Mouse (Mus musculus) brown adipose tissue, adult 24 weeks (tissue): ENCODE data around the gene Tomm5. TPM values are rescaled to one million over a fixed set of nuclear protein-coding genes. Genes with fewer than 3 reads are reported as not detected.

Source experiments
- H3K27ac ChIP-seq: fragments of 200-500 bp; replicated peaks from 2 replicates; pipeline ENCODE4 v1.5.1; 2012; ENCODE audit warnings: low read depth, mild to moderate bottlenecking, low read length
- H3K4me1 ChIP-seq: fragments of 200-500 bp; 2 replicates; pipeline ENCODE4 v1.6.1; 2012; ENCODE audit warnings: low read length, mixed read lengths; ENCODE audit not compliant: control insufficient read depth, insufficient read depth, insufficient read length
- H3K4me3 ChIP-seq: fragments of 200-500 bp; 2 replicates; pipeline ENCODE4 v1.5.1; 2012; ENCODE audit warnings: low read depth, mild to moderate bottlenecking, low read length, moderate library complexity; ENCODE audit not compliant: insufficient read depth
- polyA plus RNA-seq: library from polyadenylated mRNA; stranded (reverse); fragments of >200 nt; gene quantifications from 2 replicates; pipeline ENCODE4 v1.2.4, GENCODE M21; 2012; ENCODE audit not compliant: missing spikeins, insufficient read depth, insufficient read length

The Tomm5 gene
- polyA plus RNA-seq = 316 and 377 TPM in 2 replicates

DNA sequence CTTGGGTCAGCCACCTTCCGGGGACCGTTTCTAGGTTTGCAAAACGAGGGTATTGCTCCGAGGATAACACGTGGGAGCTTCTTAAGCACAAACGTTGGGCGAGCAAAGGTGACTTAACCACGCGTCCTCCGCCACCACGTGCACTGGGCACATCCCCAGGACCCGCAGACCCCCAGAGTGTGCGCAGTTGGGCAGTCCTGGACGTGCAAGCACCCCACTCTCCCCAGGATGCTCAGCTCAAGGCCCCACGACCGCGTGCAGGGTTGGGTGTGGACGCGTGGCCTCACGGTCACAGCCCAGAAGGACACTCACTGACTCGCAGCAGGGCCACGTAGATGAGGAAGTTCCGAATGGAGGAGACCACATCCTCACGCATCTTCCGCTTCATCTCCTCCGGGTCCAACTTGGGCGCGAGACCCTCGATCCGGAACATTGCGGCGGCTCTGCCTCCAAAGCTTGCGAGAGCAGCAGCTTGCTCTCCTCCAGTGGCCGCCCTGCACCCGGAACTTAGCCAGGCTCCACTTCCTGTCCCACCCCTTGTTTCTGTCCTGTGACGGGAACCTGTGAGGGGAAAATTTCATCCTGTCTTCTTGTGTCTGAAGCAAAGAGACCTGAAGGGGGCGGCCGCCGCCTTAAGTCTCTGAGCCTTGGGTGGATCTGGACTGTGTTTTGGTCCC lies at the start of gene Tomm5:
Tomm5 (minus strand) TSS at position 514 of the 677 bp plus-strand sequence.
- Histone ChIP-seq H3K4me3 (peak within 1 kb of the TSS; percentile 98), H3K4me1 (0 out of 2 replicates have a peak, but pooled peaks cover 6% of the 10 kb centered on the region), H3K27ac (peak within 1 kb of the TSS; percentile 85)

DNA sequence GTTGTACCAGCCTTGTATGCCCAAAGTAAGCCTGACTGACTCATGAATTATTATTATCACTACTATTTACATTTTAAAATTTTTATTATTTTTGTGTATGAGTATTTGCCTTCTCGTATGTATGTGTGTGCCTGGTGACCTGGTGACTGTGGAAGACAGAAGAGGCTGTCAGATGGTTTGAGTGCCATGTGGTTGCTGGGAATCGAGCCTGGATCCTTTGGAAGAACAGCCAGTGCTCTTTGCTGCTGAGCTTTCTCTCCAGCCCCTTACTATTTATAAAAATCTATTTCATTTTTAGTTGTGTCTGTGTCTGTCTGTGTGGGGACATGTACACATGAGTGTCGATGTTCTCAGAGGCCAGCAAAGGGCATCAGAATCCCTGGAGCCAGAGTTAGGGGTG lies 48.5 kb upstream of the Tomm5 start:
- Histone ChIP-seq H3K4me3 (no peak overlapping the region), H3K27ac (no peak overlapping the region), H3K4me1 (no peaks in the 10 kb centered on the region)

DNA sequence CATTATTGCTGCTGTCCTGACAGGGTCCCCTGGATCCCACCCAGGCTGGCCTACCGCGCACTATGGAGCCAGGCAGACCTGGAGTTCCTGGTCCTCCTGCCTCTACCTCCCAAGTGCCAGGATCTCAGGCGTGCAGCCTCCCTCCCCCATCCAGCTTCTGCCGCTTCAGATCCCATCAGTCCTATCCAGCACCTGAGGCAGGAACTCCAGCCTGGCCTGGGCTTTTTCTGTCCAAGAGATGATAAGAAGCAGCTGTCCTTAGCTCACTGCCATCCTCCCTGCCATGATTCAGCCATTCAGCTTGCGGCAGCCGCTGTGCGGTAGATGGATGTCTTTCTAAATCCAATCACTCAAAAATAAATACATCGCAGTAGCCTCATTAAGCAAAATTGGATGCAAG lies 35.1 kb upstream of the Tomm5 start:
- Histone ChIP-seq H3K4me1 (no peaks in the 10 kb centered on the region), H3K27ac (no peak overlapping the region), H3K4me3 (no peak overlapping the region)

DNA sequence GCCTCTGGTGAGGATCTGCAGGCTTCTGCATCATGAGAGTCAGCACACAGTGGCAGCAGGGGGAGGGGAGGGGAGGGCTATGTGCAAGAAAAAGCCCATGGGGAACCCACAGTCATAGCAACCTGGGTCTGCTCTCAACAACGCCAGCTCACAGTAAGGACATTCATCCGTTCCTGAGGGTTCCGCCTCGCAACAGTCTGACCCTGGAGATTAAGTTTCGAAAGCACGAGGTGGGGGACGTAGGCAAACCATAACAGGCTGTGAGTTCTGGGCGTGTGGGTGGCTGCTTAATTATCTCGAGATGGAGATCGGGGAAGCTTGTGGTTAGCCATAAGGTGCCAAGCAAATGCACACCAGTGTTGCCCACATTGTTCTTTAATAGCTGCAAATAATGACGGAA lies 34.5 kb upstream of the Tomm5 start:
- Histone ChIP-seq H3K4me3 (no peak overlapping the region), H3K4me1 (no peaks in the 10 kb centered on the region), H3K27ac (no peak overlapping the region)

DNA sequence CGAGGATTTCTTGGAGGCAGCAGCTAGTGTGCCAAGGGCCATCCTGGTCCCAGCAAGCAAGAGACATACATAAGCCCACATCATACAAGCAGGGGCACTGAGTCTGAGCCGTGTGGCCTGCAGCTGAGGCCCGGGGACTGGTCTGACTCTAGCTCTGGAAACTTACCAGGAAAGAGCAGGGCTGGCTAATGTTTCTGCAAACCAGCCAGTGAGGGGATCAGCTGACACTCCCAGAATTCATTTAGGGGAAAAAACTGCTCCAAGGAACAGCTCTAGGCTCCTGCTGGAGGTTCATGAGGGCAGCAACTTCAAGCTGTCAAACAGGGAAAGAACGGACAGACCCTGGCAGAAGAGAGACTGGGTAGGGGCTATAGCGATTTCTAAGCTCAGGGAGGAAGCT lies 33.9 kb upstream of the Tomm5 start:
- no peak overlapping the region for H3K4me3 ChIP-seq
- no peak overlapping the region for H3K27ac ChIP-seq
- no peaks in the 10 kb centered on the region for H3K4me1 ChIP-seq

DNA sequence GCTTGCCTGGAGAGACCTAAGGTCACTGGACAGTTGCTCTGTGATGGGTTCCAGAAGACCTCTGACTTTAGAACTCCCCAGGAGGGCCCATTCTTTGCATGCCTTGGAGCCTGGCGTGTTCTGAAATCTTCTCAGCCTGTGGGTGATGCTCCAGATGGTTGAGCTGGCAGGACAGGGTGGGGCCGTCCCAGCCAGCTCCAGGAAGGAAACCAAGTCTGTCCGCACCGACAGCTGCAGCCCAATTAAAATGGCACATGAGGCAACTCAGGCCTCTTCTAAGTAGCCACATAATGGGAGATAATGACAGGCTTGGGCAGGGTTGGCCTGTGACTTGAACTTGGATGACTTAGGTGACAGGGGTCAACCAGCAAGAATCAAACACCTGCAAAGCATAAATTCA lies 29.7 kb upstream of the Tomm5 start:
- Histone ChIP-seq H3K4me1 (peaks cover 2% of the 10 kb centered on the region; the same call in 1 of the 2 replicates), H3K27ac (no peak overlapping the region), H3K4me3 (no peak overlapping the region)

DNA sequence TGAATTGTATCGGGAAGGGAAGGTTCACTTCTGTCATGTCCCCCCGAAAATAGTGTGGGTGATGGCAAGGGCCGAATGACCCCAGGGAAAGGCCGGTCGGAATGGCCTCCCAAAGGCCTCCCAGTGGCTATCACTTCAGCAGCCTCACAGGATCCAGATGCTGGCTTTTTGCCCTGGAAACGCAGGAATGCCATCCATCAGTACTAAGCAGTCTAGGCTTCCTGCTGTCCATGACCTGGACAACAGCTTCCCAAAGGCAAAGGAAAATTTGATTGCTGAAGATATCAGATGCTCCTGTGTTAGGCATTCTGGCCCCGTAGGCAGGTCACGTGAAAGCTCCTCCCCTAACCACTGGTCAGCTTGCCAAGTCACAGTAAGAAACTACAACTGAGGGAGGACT lies 26.6 kb upstream of the Tomm5 start:
- Histone ChIP-seq H3K4me1 (peaks cover 2% of the 10 kb centered on the region; the same call in 1 of the 2 replicates), H3K4me3 (no peak overlapping the region), H3K27ac (no peak overlapping the region)

DNA sequence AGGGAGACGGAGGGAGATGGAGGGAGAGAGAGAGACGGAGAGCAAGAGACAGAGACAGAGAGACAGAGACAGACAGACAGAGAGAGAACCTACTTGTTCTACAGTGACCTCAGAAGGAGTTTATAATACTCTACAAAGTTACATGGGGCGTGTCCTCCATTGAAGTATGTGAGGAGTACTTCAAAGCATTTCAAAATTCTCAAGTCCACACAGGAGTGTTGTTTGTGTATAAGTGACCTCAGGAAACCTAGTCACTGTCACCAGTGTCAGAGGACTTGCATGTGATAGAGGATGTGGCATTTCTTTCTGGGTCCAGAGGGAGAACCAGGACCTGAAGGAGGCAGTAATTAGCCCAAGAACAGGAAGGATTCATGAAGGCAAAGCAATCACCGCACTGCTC lies 23.1 kb upstream of the Tomm5 start:
- Histone ChIP-seq H3K4me3 (no peak overlapping the region), H3K4me1 (peaks cover 2% of the 10 kb centered on the region; the same call in 1 of the 2 replicates), H3K27ac (no peak overlapping the region)

DNA sequence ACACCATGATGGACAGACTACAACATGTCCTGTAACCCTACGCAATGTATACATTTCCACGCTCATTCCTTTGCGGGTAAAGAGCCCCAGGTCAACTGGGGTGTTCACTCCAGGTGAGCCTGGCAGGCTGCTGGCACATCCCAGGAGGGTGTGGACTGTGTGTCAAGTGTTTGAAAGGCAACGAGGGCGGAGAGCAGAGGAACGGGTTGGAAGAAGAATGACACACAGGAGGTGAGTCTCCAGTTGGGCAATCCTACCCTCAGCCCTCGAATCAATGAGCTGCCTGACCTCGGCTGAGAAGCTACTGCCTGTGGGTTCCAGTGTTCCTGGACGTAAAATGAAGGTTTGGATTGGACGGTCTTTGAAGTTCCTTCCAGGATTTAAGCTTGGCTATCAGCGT lies 13.4 kb upstream of the Tomm5 start:
- Histone ChIP-seq H3K27ac (no peak overlapping the region), H3K4me1 (no peaks in the 10 kb centered on the region), H3K4me3 (no peak overlapping the region)

DNA sequence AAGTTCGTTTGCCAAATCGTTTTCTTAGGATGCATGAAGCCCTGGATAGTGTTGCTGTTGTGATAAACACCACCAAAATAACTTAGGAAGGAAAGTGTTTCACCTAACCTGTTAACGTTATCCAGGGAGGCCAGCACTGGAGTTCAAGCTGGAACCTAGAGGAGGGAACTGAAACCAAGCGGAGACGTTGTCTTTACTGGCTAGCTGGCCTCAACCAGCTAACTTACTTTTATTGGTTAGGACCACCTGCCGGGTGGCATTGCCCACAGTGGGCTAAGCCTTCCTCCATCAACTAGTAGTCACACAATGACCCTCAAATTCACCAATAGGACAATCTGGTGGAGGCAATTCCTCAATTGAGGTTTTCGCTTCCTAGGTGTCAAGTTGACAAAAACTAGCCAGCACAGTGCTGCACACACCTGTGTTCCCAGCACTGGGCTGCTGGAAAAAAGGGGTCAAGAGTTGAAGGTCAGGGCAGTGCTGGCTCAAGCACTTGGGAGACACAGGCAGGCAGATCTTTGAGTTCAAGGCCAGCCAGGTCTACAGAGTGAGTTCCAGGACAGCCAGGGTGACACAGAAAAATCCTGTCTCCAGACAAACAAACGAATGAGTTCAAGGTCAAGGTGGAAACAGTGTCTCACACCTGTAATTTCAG lies 669 bp upstream of the Tomm5 start:
- H3K4me3 ChIP-seq = no peak overlapping the region
- 0 out of 2 replicates have a peak, but pooled peaks cover 6% of the 10 kb centered on the region for H3K4me1 ChIP-seq
- H3K27ac ChIP-seq = no peak overlapping the region

DNA sequence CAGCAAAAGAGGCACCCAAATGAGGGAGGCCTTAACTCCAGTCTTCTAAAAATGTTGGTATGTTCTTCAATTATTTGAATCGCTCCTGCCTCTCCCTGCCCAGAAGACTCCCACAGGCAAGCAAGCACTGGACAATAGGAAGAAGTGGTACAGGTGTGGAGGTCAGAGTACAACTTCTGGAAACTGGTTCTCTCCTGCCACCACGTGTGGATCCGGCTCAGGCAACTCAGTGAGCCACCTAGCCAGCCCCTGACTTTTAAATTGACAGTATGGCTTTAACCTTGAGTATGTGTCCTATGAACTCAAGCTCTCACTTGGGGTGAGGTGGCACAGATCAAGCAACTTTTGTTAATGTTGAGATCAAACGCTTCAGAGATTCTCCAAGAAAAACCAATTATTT lies 848 bp downstream of the Tomm5 start:
- Histone ChIP-seq H3K4me1 (0 out of 2 replicates have a peak, but pooled peaks cover 6% of the 10 kb centered on the region), H3K27ac (peak overlapping the region; percentile 85), H3K4me3 (peak overlapping the region; percentile 98)

DNA sequence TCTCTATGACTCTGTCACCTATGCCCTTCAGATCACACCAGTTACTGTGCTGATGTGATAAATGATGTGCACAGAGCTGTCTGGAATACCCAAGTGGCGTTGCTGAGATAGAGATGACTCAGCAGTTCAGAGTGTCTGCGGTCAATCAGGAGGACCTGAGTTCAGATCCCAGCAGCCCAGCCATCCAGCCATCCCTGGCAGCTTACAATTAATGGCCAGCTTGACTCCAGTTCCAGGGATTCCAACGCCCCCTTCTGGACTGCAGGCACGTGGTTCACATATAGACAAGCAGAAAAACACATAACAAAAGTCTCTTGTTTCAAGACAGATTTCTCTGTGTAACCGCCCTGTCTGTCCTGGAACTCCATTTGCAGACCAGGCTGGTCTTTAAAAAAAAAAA lies 1.5 kb downstream of the Tomm5 start:
- H3K27ac ChIP-seq = no peak overlapping the region
- peak overlapping the region; percentile 98 for H3K4me3 ChIP-seq

DNA sequence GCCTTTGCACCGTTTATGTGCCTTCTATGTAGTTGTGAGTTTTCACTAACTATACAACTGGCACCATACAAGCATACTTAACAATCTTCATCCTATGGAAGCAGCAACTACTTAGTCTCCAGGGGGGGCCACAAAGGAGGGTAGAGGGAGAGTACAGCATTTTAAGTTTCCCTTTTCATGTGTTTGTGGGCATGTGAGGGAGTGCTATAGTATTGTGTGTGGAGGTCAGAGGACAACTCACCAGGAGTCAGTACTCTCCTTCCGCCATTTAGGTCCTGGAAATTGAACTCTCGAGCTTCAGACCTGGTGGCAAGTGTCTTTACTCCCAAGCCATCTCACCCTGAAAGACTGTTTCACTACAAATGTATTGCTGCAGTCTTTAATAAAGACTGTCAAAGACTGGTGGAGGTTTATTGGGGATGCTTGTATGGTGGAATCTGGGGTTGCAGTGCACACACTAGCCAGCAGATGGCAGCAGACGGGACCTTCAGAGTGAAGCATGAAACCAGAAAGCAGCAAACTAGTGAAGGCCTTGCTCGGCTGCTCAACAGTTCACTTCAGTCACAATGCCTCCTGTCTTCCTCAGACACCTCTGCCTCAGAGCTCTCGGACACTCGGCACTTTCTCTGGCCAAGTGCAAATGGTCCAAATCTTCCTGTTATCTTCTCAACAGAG lies 10.6 kb downstream of the Tomm5 start:
- H3K4me1 ChIP-seq = no peaks in the 10 kb centered on the region
- H3K4me3 ChIP-seq = no peak overlapping the region
- H3K27ac ChIP-seq = no peak overlapping the region

More for the DNA sequence above, 1.5 kb downstream of the Tomm5 start:
- H3K4me1 ChIP-seq = 0 out of 2 replicates have a peak, but pooled peaks cover 6% of the 10 kb centered on the region

DNA sequence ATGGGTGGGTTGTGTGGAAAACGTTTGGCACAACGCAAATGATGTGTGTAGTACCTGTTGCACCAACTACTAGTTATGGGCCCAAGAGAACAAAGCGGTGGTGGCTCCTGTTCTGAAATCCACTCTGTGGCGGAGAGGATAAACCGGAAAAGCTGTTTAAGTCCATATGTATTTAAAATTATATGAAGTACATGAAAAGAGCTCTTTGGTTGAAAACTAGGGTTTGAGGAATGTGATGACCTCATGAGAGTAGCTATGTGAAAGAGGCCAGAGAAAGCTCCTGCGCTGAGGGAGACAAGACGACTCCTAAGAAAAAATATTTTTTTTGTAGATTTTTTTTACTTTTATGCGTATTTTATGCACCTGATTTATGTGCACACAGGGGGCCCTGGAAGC lies 23.0 kb downstream of the Tomm5 start:
- H3K4me3 ChIP-seq = peak overlapping the region; percentile 61
- H3K4me1 ChIP-seq = no peaks in the 10 kb centered on the region
- H3K27ac ChIP-seq = no peak overlapping the region

DNA sequence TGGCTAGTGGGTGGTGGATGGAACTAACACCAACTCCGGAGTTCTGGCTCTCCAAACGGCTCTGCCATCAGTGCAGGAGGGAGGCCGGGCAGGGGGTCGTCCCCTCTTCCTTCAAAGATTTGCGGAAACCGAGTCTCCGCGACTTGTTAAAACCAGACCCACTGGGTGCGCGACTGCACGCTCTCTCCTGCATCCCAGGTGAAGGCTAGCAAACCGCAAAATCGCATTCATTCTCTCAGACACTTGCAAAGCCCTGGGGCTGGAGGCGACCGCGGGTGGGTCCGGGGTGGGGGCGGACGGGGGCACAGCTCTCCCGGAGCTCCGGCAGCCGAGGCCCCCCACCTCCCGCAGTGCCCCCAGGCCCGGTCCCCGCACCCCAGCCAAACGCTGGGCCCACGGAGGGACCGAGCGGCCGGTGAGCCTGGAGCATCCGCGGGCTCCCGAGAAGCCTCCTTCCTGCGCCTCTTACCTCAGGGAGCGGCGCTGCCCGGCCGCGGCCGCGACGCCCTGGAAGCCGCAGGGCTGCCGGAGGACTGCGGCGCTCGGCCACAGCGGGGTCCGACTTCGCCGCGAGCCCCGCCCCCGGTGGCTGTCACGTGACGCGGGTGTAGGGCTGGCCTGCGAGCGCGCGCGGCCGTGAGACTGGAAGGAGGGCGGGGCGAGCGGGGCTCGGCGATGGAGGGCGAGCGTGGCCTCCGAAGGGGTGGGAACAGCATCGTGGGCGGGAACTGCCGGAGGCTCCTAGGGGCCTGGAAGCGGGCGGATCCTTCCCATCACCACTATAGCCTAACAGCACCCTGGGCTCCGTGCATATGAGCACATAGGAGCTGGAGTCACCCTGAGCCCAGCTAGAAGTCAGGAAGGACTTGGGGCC lies 23.7 kb downstream of the Tomm5 start, which contains the start of gene Fbxo10:
Fbxo10 (minus strand) TSS at position 584 of the 874 bp plus-strand sequence.
- Histone ChIP-seq H3K4me3 (peak within 1 kb of the TSS; percentile 61), H3K27ac (no peak within 1 kb of the TSS)

More for the DNA sequence above, 23.7 kb downstream of the Tomm5 start, which contains the start of gene Fbxo10:
- H3K4me1 ChIP-seq = no peaks in the 10 kb centered on the region
